Mouse (Mus musculus) CD8-positive naive resting alpha-beta T cell, adult 57 days (primary cell): Measurements from ENCODE around the gene Rsf1. TPM values are rescaled to one million over a fixed set of nuclear protein-coding genes. Genes with fewer than 3 reads are reported as not detected.

Experiments used
- total RNA-seq: library from RNA; stranded (reverse); gene quantifications from one replicate; pipeline ENCODE4 v1.2.4, GENCODE M21; 2023

Gene Rsf1
- 70.0 TPM for total RNA-seq

DNA sequence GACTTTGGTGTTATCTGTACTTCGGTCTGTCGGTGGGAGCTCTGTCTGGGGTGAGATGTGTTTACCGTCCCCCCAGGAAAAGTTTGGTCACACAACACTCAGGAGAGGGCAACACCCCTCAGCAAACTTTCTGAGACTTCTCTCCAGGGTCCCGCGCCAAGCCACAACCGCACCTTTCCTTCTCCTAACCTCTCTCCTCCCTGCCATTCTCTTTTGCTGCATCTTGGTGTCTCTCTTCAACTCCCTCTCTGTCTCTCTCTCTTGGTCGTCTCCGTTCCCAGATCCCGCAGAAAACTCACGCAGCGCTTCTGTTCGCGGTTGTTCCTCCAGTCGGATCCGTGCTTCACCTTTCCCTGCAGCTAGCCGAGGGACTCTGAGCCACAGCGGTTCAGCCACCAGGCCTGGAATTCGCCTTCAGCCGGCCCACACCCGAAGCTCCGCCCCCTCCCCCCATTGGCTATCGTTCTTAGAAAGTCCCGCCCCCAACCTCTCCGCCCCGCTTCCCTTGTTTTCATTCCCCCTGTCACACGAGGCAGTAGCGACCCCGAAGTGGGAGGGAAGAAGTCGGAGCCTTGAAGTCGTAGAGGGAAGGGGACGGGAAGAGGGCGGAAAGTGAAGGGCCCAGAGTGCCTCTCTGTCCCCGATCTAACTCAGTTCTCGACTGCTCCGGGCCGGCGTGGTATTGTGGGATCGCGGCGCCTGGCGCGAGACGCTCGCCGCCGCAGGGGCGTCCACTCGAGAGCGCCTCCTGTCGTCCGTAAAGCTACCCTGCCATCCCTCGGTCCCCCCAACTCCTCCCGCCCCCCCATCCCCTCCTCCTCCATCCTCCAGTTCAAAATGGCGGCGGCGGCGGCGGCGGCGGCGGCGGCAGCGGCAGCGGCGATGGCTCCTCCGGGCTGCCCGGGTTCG is at the start of gene Rsf1, which contains the start of gene Aamdc:
Rsf1 (plus strand) TSS at position 823 of the 909 bp plus-strand sequence.
Aamdc (minus strand) TSS at position 431 of the 909 bp plus-strand sequence.

DNA sequence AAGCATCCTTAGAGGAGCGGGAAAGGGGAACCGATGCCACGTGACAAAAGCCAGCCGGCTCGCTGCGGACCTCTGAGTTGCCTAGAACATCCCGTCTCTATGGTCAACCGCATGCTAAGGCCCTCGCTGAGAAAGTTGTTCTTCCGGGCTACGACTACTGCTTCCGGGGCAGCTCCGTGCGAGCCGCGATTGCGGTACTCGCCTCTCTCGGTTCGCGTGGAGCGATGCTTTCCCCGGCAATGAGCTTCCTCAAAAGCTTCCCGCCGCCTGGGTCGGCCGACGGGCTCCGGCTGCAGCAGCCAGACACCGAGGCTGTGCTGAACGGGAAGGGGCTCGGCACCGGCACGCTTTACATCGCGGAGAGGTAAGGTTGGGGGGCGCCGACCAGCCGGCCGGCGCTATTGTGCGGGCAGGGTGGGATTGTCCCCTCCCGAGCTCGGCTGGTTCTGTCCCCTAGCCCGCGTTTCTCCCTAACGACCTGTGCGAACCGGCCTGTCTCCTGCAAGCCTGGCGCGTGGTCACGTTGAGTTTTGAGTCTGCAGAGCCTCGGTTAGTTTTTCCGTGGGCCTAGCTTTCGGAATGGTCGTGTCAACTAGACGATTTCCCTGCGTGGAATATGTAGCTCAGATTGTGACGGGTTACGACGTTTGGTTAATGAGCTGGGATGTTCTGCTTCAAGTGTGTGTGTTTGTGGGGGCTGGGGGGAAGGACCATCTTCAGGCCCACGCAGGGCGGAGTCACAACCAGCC is 117.0 kb downstream of the Rsf1 start, which contains the start of gene Clns1a:
Clns1a (plus strand) TSS at position 129 of the 749 bp plus-strand sequence.

DNA sequence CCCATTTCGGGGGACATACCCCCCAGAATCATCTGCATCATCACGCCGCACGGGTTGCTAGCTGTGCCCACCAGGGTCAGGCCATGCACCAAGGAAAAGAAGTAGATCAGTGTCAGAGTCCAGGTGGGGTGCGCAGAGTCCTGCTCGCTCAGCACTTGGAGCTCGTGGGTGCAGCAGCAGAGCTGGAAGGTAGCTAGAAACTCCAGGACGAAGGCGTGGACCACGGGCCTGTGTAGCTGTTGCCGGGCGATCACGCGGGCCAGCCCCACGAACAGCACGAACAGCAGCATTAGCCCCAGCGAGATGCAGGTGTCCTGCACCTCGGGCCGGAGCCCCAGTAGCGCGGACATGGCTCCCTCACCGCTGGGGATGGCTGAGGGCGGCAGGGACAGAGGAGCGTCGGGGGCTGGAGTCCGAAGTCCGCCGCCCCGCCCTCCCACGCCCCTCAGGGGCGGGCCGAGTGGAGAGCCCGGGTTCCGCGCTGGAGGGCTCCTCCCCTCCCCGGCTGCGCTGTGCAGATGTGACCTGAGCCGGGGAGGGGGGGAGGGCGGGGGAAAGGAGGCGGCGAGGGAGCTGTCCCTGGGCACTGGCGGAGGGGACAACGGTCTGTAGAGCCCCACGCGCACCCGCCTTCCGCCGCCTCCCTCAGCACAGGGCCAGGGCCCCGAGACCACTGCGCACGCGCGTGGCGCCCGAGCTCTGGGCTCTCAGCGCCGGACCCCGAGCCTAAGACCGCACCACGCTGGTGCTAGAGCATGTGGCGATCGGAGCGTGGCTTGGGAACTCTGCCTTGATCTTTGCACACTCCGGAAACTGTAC is 158.2 kb downstream of the Rsf1 start, which contains the start of gene Aqp11:
Aqp11 (minus strand) TSS at position 652 of the 819 bp plus-strand sequence.

Other genes starting within 250 kb of the Rsf1 start
- gene Usp35, start 247.9 kb upstream of the Rsf1 start, total RNA-seq: 5.4 TPM
- gene Kctd21, start 247.6 kb upstream of the Rsf1 start, total RNA-seq: 0.61 TPM
- gene Alg8, start 208.3 kb upstream of the Rsf1 start, total RNA-seq: 10.7 TPM
- 51.0 TPM for gene Ndufc2, start 179.9 kb upstream of the Rsf1 start, total RNA-seq
- not detected for gene Thrsp, start 162.2 kb upstream of the Rsf1 start, total RNA-seq
- 0.21 TPM for gene Kctd14, start 128.6 kb upstream of the Rsf1 start, total RNA-seq
- gene Ints4, start 98.9 kb upstream of the Rsf1 start, total RNA-seq: 43.1 TPM
- gene Aamdc, start 392 bp upstream of the Rsf1 start, total RNA-seq: 15.1 TPM
- gene Clns1a, start 116.7 kb downstream of the Rsf1 start, total RNA-seq: 47.9 TPM
- 0.89 TPM for gene Aqp11, start 158.4 kb downstream of the Rsf1 start, total RNA-seq
- gene Pak1, start 208.7 kb downstream of the Rsf1 start, total RNA-seq: 9.8 TPM